Mouse (Mus musculus) heart, postnatal 36 days (tissue): Measurements from ENCODE around the gene Mul1. TPM values are rescaled to one million over a fixed set of nuclear protein-coding genes. Genes with fewer than 3 reads are reported as not detected.
"Not testable (repeated sequence)": the region's sequence is repeated elsewhere in the genome, so short reads cannot be mapped to it uniquely, and the experiment has no call there.

Source experiments
- DNase-seq, 2 experiments: peaks; one replicate each; pipeline ENCODE4 v3.0.0; 2021 to 2022
- intact Hi-C: fragments of 180-260 bp; cut with DNase I; formaldehyde crosslinking; loops from one replicate; pipeline ENCODE4 v1.15.1; 2025
- total RNA-seq, 2 experiments: library from RNA; stranded (reverse); gene quantifications; 2 replicates each; pipeline ENCODE4 v1.2.3; 2021

Mul1 gene
- 10 to 100 TPM; 75.2 to 79.0 TPM for total RNA-seq

DNA sequence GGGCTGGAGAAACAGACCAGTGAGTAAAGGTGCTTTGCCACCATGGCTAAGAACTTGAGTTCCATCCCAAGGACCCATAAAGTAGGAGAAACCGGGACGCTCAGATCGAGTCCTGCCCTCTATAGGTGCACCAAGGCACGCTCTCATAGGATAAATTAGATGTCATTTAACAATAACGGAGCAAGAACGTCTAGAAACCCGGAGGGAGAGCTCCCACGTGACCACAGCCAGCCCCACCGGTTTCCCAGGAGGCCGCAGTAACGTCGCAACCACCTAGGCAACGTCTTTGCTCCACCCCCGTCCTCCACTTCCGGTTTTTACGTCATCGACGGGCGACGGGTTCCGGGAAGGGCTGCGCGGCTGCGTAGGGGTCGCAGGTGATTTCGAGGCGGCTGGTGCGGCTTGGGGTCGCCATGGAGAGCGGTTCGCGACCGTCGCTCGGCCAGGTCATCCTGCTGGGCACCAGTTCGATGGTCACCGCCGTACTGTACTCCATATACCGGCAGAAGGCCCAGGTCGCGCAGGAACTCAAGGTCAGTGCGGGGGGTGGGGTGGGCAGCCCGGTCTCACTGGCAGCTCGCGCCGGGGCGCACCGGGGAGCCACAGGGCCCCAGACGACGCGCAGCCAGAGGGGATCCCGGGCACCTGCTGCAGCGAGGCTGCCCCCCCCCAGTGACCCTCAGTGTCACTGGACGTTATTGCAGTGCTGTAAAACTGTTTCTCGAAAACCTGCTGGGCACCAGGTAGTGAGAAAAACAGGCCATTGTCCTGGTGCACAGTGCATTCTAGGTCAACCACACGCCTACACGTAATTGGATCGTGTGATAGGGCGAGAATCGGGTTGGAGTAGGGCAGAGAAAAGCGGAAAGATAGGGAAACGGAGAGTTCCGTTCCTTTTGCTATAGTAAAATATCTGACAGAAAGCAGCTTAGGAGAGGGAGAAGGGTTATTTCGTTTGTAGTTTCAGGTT lies at the start of gene Mul1:
TSS of gene Mul1 (plus strand) at position 325 of the 970 bp plus-strand sequence.
- intact Hi-C loops = no loop called here
- DNase-seq = peak; percentile 95 to 97

DNA sequence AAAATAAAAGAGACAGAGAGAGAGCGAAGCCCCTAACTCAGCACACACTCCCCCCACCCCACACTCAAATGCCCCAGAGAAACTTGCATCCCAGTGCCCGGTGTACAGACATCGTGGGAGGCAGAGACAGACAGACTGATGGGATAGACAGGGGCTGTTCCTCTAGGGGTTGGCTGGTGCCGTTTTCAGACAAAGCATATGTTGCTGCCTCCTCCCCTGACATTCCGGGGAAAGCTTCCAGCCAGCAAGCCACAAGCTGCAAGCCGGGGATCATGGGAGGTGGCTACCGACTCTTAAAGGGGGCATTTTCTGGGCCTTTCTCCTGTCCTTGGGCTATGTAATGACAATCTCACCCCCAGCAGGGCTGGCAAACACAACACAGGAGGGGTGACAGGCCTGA lies 40.8 kb upstream of the Mul1 start:
- intact Hi-C loops = no loop called here
- DNase-seq = no peak

- DNase-seq = no peak
- intact Hi-C loops = no loop called here
Observed at GRCm38 (mm10) chr4:138395087-138395970, 39.1 kb upstream of the Mul1 start.

DNA sequence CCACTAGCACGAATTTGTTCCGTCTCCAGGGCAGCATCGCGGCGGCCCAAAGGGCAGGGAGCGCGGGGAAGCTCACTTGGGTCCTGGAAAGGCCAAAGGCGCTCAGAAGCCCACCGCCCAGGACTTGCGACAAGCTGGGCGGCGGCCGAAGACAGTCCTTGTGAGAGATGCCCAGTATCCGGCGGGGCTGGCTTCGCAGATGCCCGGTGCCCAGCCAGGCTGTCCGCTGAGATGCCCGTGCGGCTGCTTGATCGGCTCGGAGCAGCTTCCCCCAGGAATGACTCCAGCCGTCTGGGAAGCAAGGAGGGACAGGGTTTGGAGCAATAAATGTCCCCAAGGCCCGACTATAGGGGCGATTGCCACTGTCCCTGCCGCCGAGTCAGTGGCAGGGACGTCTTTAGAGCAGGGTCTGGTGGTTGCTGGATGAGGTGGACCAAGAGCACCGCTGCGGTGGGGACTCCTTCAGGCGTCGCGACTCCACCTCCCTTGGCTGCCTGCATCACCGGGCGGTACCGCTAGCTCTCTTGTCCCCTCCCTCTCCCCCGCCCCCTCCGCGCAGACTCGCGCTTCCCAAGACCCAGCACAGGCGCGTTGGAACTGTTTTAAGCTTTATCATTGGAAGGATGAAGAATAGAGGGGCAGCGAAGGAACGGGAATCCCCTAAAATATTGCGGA lies 38.4 kb upstream of the Mul1 start, which contains the start of gene Fam43b:
TSS of gene Fam43b (minus strand) at position 558 of the 675 bp plus-strand sequence.
- intact Hi-C loops = no loop called here
- DNase-seq = peak in 1 of 2 experiments; percentile 13

DNA sequence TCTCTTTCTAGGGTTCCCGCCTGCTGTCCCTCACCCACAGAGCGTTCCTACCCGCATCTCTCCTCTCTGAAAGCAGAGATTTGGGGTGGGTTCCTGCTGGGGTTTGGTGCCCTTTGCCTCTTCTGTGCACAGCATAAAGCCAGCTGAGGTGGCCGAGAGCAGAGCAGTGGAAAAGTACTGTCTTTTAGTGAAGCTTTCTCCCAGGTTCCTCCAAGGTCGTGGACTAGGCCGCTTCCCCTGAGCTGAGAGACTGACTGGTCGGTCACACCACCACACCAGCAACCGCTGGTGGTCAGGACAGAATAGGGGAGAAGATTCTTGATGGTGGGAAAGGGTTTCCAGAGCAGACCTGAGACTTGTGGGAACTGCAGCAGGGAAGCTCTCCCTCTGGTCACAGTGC lies 37.8 kb upstream of the Mul1 start:
- intact Hi-C loops = no loop called here
- no peak for DNase-seq

- intact Hi-C loops = no loop called here
- peak; percentile 22 to 57 for DNase-seq
Observed at GRCm38 (mm10) chr4:138404806-138405205, 29.7 kb upstream of the Mul1 start.

DNA sequence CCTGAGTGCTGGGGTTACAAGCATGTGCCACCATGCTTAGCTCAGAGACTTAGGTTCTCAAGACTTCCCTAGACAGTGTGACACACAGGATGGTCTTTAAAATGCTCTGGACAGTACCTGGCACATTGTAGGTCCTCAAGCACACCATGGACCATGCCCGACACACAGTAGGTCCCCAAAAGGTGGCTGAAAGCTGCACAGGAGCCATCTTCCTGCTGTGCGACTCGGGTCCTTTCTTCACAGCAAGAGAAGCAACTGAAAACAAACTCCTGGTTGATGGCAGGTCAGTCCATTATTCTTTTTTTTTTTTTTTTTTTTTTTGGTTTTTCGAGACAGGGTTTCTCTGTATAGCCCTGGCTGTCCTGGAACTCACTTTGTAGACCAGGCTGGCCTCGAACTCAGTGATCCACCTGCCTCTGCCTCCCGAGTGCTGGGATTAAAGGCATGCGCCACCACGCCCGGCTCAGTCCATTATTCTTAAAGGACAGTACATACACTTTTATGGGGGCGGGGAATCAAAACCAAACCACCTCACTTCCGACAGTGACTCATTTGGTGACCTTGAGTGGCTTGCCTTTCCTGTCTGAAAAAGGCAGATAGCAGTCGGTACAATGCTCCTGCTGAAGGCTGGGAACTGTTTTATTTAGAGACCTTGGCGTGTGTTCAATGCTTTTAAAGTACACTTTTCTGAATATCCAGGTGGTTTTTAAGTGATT lies 26.8 kb upstream of the Mul1 start:
- DNase-seq = no peak
- intact Hi-C loops = no loop called here

- DNase-seq = no peak
- intact Hi-C loops = no loop called here
Observed at GRCm38 (mm10) chr4:138411011-138411410, 23.5 kb upstream of the Mul1 start.

DNA sequence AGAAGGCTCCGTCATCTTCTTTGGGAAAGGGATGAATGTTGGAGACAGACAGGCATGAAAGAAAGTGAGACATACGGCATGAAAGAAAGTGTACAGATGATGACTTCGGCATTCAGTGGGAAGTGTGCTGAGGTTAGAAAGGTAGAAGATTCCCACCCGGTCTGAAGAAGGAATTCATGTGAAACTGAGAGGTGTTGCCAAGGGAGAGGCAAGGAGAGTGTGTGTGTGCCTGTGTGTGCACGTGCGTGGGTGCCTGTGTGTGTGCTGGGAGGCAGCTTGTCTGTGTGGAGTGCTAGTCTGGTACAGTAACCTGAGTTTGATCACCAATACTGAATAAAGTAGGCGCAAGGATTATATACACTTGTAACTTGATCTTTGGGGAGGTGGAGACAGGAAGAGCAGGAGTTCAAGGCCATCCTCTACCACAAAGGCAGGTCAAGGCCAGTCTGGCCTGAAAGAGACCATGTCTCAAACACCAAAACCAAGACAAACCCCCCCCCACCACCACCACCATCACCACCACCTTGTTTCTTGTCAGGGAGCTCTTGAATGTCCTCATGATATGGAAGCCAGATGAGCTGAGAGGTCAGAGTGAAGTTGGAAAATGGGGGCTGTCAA lies 22.9 kb upstream of the Mul1 start:
- intact Hi-C loops = no loop called here
- no peak for DNase-seq

DNA sequence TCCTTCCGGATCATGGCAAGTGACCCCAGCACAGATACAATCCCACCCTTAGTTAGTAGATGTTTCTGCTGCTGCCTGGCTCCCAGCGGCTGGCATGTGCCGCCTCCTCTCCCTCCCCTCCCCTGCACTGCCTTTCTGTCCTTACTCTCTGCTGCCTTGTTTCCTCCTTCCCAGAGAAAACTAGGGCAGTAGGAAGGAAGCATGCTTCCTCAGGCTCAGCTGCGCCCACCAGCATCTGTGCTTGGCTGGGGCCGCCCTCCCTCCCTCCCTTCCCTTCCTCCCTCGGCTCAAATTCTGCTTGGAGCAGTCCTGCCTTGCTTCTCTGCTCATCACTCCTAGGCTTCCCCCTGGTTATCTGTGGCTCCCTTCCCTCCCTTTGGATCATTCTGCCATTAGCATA lies 19.7 kb upstream of the Mul1 start:
- no peak for DNase-seq
- intact Hi-C loops = no loop called here

GRCm38 (mm10) chr4:138415991-138416390 lies 18.5 kb upstream of the Mul1 start:
- intact Hi-C loops = no loop called here

GRCm38 (mm10) chr4:138416414-138416813 lies 18.1 kb upstream of the Mul1 start:
- intact Hi-C loops = no loop called here
- no peak for DNase-seq

More at GRCm38 (mm10) chr4:138415991-138416390, 18.5 kb upstream of the Mul1 start:
- no peak for DNase-seq

DNA sequence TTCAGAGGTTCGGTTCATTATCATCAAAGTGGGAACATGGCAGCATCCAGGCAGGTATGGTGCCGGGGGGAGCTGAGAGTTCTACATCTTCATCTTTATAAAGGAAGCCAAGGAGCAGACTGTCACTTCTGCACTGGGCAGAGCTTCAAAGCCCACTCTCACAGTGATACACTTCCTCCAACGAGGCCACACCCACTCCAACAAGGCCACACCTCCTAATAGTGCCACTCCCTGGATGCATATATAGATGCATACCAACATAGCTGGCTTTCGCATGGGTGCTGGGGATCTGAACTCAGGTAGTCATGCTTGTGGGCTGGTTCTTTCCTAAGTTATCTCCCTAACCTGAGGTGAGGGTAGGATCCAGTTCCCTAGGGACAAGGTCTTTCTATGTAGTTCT lies 16.6 kb upstream of the Mul1 start:
- DNase-seq = no peak
- intact Hi-C loops = no loop called here

DNA sequence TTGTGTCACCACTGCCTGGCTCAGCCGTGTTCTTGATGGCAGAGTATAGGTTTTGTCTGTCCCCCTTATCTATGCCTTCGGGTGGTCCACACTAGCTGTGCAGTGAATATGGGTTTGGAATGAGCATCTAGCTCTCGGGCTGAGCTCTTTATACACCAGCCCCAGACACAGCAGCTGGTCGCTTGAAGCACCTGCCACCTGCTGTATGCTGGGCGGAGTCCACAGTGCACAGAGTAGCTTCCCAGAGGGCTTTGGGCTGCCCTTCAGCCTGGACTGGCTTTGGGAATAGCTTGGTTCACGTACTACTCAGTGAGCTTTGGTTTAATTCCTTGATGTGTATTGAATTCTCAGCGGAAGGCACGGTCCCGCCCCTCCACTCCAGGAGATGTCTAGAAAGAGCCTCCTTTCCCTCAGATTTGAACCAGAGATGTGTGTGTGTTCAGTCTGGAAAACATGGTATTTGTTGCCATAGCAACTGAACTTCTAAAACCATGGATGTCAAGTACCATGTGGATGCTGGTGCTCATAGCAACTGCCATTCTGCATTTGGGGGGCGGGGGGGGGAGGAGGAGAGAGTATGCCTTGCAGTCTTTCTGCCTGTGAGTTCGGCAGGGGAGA lies 16.0 kb upstream of the Mul1 start:
- intact Hi-C loops = no loop called here
- no peak for DNase-seq

DNA sequence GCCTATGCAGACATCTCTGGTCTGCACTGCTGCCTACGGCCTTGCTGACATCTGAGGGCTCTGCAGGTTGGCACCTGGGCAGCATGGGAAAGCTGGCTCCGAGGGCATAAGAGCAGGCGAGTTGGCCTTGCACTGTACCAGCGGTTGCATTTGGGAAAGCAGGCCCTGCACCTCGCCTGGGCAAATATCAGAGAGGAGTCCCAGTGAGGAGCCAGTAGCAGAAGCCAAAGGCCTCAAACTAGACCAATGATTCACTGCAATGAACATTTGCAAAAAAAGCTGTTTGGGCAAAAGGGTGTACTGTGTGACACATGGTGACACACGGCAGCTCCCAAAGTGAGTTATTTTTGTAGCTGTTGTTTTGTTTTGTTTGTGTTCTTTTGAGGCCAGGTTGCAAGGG lies 9.4 kb upstream of the Mul1 start:
- no peak for DNase-seq
- intact Hi-C loops = loop anchor here (10.0 kb wide), 1 partner anchor 310 kb away; no protein-coding TSS in a partner anchor

GRCm38 (mm10) chr4:138425604-138426003 lies 8.9 kb upstream of the Mul1 start:
- DNase-seq = not testable (repeated sequence)
- intact Hi-C loops = loop anchor here (1.0 to 10.0 kb wide), 3 partner anchors 47 to 311 kb away; no protein-coding TSS in a partner anchor

DNA sequence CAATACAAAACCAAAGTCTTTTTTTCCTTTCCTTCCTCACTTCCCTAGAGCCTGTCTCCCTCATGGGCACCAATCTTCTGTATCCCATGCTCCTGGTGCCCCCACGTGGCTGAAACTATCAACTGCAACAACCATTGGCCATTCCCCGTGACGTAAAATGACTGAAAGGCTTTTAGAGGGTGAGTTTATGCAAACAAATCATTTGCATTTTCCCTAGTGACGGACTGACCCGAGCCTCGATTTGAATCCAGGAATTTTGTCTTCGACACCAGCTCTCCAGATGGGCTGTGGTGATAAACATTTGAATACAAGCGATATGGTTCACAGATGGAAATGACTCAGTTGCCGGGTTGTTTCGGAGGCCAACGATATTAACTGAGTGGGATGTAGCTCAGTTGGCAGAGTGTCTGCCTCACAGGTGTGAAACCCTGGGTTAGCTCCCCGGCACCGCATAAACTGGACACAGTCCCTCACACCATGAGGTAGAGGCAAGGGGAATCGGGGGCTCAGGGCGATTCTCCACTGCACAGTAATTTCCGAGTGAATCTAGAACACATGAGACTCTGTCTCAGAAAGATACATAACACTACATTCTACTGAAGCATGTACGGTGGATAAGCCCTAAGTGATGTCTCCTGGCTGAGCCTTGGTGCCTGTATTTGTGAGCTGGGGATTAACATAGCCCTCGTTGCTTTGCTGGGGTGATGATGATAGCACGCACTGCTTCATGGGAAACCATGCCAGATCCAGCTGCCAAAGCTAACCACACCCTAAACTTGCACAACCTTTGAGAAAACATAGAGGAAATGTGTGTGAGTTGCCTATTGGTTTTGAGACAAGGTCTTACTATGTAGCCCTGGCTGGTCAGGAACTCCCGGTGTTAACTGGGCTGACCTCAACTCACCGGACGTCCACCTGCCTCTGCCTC lies 7.4 kb upstream of the Mul1 start:
- DNase-seq = peak; percentile 82 to 90
- intact Hi-C loops = loop anchor here (1.0 to 10.0 kb wide), 3 partner anchors 48 to 312 kb away; no protein-coding TSS in a partner anchor

GRCm38 (mm10) chr4:138429778-138430177 lies 4.7 kb upstream of the Mul1 start:
- peak in 1 of 2 experiments; percentile 29 for DNase-seq
- intact Hi-C loops = loop anchor here (10.0 kb wide), 1 partner anchor 315 kb away; no protein-coding TSS in a partner anchor
